Mouse (Mus musculus) liver, adult 2 months (tissue): ENCODE results near the gene Zfp574. TPM values are rescaled to one million over a fixed set of nuclear protein-coding genes. Genes with fewer than 3 reads are reported as not detected.
A peak's percentile ranks its signal among the peaks of the same experiment; 100 is the strongest.

ENCODE experiments used
- DNase-seq: peaks from one replicate; pipeline ENCODE4 v3.0.0-alpha.2; 2011; ENCODE audit warnings: low read depth, low spot score; ENCODE audit errors: extremely low read depth
- H3K27ac ChIP-seq: fragments of 200-500 bp; replicated peaks from 2 replicates; pipeline ENCODE4 v1.5.1; 2012; ENCODE audit warnings: low read depth, mild to moderate bottlenecking, control low read depth, inconsistent platforms, low read length; ENCODE audit not compliant: insufficient read depth
- H3K27me3 ChIP-seq: fragments of 200-500 bp; 2 replicates; pipeline ENCODE4 v1.6.1; 2012; ENCODE audit warnings: mild to moderate bottlenecking, moderate library complexity, low read length, inconsistent platforms; ENCODE audit not compliant: control insufficient read depth, insufficient read depth
- H3K36me3 ChIP-seq: fragments of 200-500 bp; 2 replicates; pipeline ENCODE4 v1.6.1; 2012; ENCODE audit warnings: low read length, inconsistent platforms; ENCODE audit not compliant: control insufficient read depth, insufficient read depth
- H3K4me1 ChIP-seq: fragments of 200-500 bp; 2 replicates; pipeline ENCODE4 v1.6.1; 2011; ENCODE audit warnings: low read length; ENCODE audit not compliant: control insufficient read depth, insufficient read depth
- H3K4me3 ChIP-seq: fragments of 200-500 bp; 2 replicates; pipeline ENCODE4 v1.5.1; 2011; ENCODE audit warnings: low read depth, mild to moderate bottlenecking, control low read depth, low read length, moderate library complexity; ENCODE audit not compliant: insufficient read depth
- H3K79me2 ChIP-seq: fragments of 200-500 bp; 2 replicates; pipeline ENCODE4 v1.6.1; 2012; ENCODE audit warnings: inconsistent platforms, mild to moderate bottlenecking, low read length, moderate library complexity; ENCODE audit not compliant: control insufficient read depth, insufficient read depth
- H3K9ac ChIP-seq: fragments of 200-500 bp; 2 replicates; pipeline ENCODE4 v1.6.1; 2012; ENCODE audit warnings: low read depth, mild to moderate bottlenecking, control low read depth, inconsistent platforms, low read length
- CTCF ChIP-seq: fragments of 200-500 bp; IDR thresholded peaks from 2 replicates; pipeline ENCODE4 v1.5.1; 2011; ENCODE audit warnings: low read depth, low read length, control low read depth
- POLR2A ChIP-seq: fragments of 200-500 bp; IDR thresholded peaks from 2 replicates; pipeline ENCODE4 v1.6.1; 2011; ENCODE audit warnings: low read length, control low read depth; ENCODE audit not compliant: insufficient read depth; ENCODE audit errors: extremely low read depth
- WGBS: fragments of 180-500 bp; shearing (Covaris S2); methylation state at CpG from one replicate; pipeline ENCODE4 v1.1.7; 2018; 5-methylcytosine and 5-hydroxymethylcytosine counted together
- polyA plus RNA-seq: library from polyadenylated mRNA; depleted of rRNA; stranded (reverse); fragments of >200 nt; gene quantifications from 2 replicates; pipeline ENCODE4 v1.2.3, GENCODE M21; 2012; rRNA removed
- total RNA-seq: library from RNA; depleted of rRNA; stranded (reverse); fragments of >200 nt; gene quantifications from 2 replicates; pipeline ENCODE4 v1.2.3, GENCODE M21; 2014; rRNA removed

The Zfp574 gene
- total and polyA plus RNA-seq, 2 experiments = 2.3 to 17.2 TPM

DNA sequence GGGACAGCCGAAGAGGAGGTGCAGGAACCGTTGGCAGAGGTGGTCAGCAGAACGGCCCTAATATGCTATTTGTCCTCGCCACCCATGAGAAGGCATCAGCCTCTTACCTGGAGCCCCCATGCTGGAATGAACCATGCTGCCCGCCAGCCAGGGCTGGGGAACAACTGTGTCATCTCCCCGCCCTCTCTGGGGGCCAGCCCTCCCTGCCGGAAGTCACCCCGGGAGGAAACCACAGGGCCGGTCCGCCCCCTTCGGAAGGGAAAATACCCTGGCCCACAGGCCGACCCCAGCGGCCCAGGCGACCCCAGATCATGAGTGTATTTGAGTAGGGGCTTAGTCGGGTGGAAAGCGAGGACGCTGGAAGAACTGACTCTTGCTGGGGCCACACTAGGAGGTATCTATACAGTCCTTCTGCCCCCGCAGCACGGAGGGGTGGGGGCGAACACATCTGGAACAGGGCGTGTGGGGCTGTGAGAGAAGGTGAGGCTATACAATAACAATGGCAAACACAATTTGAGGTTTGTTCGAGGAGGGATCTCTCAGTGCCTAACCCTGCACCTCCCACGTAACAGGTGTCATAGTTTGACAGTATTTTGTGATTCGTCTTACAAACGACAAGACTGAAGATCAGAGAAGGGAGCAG, 60.1 kb downstream of the Zfp574 start:
- Histone ChIP-seq H3K27ac (no peak overlapping the region), H3K79me2 (no peaks in the 10 kb centered on the region), H3K27me3 (peaks cover 6% of the 10 kb centered on the region; the same call in 1 of the 2 replicates), H3K4me1 (no peaks in the 10 kb centered on the region), H3K36me3 (no peaks in the 10 kb centered on the region), H3K9ac (peak overlapping the region; percentile 37; the same call in 1 of the 2 replicates), H3K4me3 (peak overlapping the region; percentile 43)
- WGBS = 13% methylated on average over 25 of the region's 25 CpGs
- TF ChIP-seq POLR2A = no peak
- TF ChIP-seq CTCF = no peak
- DNase-seq = no peak

Other genes with a start within 250 kb of the Zfp574 start
- gene Gm9844, start 210.4 kb upstream of the Zfp574 start, total RNA-seq = not detected in 2 replicates
- not detected in 2 replicates for gene Gm9844, start 210.4 kb upstream of the Zfp574 start, polyA plus RNA-seq
- gene Lypd4, start 202.6 kb upstream of the Zfp574 start, total RNA-seq = not detected in 2 replicates
- gene Lypd4, start 202.6 kb upstream of the Zfp574 start, polyA plus RNA-seq = not detected in 2 replicates
- gene Dmrtc2, start 202.5 kb upstream of the Zfp574 start, total RNA-seq = not detected in 2 replicates
- gene Dmrtc2, start 202.5 kb upstream of the Zfp574 start, polyA plus RNA-seq = not detected in 2 replicates
- gene Rps19, start 188.2 kb upstream of the Zfp574 start, total RNA-seq = 205 and 255 TPM in 2 replicates
- 191 and 262 TPM in 2 replicates for gene Rps19, start 188.2 kb upstream of the Zfp574 start, polyA plus RNA-seq
- gene Cd79a, start 175.2 kb upstream of the Zfp574 start, total RNA-seq = 0.18 and 0.60 TPM in 2 replicates
- 2.0 and 5.7 TPM in 2 replicates for gene Cd79a, start 175.2 kb upstream of the Zfp574 start, polyA plus RNA-seq
- 8.5 and 15.5 TPM in 2 replicates for gene Arhgef1, start 169.7 kb upstream of the Zfp574 start, total RNA-seq
- 46.6 and 62.9 TPM in 2 replicates for gene Arhgef1, start 169.7 kb upstream of the Zfp574 start, polyA plus RNA-seq
- gene Gm4881, start 128.1 kb upstream of the Zfp574 start, total RNA-seq = not detected in 2 replicates
- not detected in 2 replicates for gene Gm4881, start 128.1 kb upstream of the Zfp574 start, polyA plus RNA-seq
- gene Rabac1, start 99.8 kb upstream of the Zfp574 start, total RNA-seq = 130 and 148 TPM in 2 replicates
- 230 and 233 TPM in 2 replicates for gene Rabac1, start 99.8 kb upstream of the Zfp574 start, polyA plus RNA-seq
- 0.28 and 0.40 TPM in 2 replicates for gene Atp1a3, start 66.6 kb upstream of the Zfp574 start, total RNA-seq
- 0.06 and 0.37 TPM in 2 replicates for gene Atp1a3, start 66.6 kb upstream of the Zfp574 start, polyA plus RNA-seq
- 2.3 and 2.4 TPM in 2 replicates for gene Grik5, start 221 bp upstream of the Zfp574 start, total RNA-seq
- gene Grik5, start 221 bp upstream of the Zfp574 start, polyA plus RNA-seq = 10.2 and 14.0 TPM in 2 replicates
- gene Pou2f2, start 107.2 kb downstream of the Zfp574 start, total RNA-seq = 0.34 and 0.37 TPM in 2 replicates
- gene Pou2f2, start 107.2 kb downstream of the Zfp574 start, polyA plus RNA-seq = 0.44 and 1.2 TPM in 2 replicates
- 20.2 and 24.6 TPM in 2 replicates for gene Dedd2, start 148.0 kb downstream of the Zfp574 start, total RNA-seq
- gene Dedd2, start 148.0 kb downstream of the Zfp574 start, polyA plus RNA-seq = 27.9 and 35.4 TPM in 2 replicates
- gene Zfp526, start 148.9 kb downstream of the Zfp574 start, total RNA-seq = 2.2 and 2.6 TPM in 2 replicates
- 3.4 and 4.7 TPM in 2 replicates for gene Zfp526, start 148.9 kb downstream of the Zfp574 start, polyA plus RNA-seq
- 9.1 and 11.4 TPM in 2 replicates for gene Gsk3a, start 165.3 kb downstream of the Zfp574 start, total RNA-seq
- 69.3 and 74.5 TPM in 2 replicates for gene Gsk3a, start 165.3 kb downstream of the Zfp574 start, polyA plus RNA-seq
- 7.4 and 8.8 TPM in 2 replicates for gene Erf, start 178.2 kb downstream of the Zfp574 start, total RNA-seq
- 23.3 and 27.0 TPM in 2 replicates for gene Erf, start 178.2 kb downstream of the Zfp574 start, polyA plus RNA-seq
- gene Cic, start 195.1 kb downstream of the Zfp574 start, total RNA-seq = 5.3 and 8.3 TPM in 2 replicates
- gene Cic, start 195.1 kb downstream of the Zfp574 start, polyA plus RNA-seq = 18.3 and 23.3 TPM in 2 replicates
- 3.7 and 6.0 TPM in 2 replicates for gene Pafah1b3, start 225.4 kb downstream of the Zfp574 start, total RNA-seq
- gene Pafah1b3, start 225.4 kb downstream of the Zfp574 start, polyA plus RNA-seq = 8.4 and 10.0 TPM in 2 replicates
- gene Prr19, start 228.8 kb downstream of the Zfp574 start, total RNA-seq = not detected in 2 replicates
- not detected in 2 replicates for gene Prr19, start 228.8 kb downstream of the Zfp574 start, polyA plus RNA-seq
- not detected in 2 replicates for gene Tmem145, start 233.5 kb downstream of the Zfp574 start, total RNA-seq
- gene Tmem145, start 233.5 kb downstream of the Zfp574 start, polyA plus RNA-seq = not detected in 2 replicates
- gene Megf8, start 244.6 kb downstream of the Zfp574 start, total RNA-seq = 1.5 and 2.6 TPM in 2 replicates
- gene Megf8, start 244.6 kb downstream of the Zfp574 start, polyA plus RNA-seq = 5.1 and 5.4 TPM in 2 replicates